Mouse (Mus musculus) CH12.LX (cell line): ENCODE data around the gene Gm572. TPM values are rescaled to one million over a fixed set of nuclear protein-coding genes. Genes with fewer than 3 reads are reported as not detected.

Experiments
- DNase-seq: peaks from one replicate; pipeline ENCODE4 v3.0.0-alpha.2; 2013; ENCODE audit errors: extremely low read depth
- H3K27ac ChIP-seq: 2 replicates; pipeline ENCODE4 v1.5.1; 2012; ENCODE audit warnings: low read depth, mild to moderate bottlenecking, control low read depth, moderate library complexity; ENCODE audit not compliant: insufficient read depth
- H3K27me3 ChIP-seq: replicated peaks from 2 replicates; pipeline ENCODE3; 2012; ENCODE audit warnings: inconsistent platforms
- H3K36me3 ChIP-seq, 2 experiments: replicated peaks in 1 of 2; 2 replicates each; pipeline versions ENCODE3 to v1.6.1; 2012; ENCODE audit warnings: inconsistent platforms in 1 of 2, low read length in 1 of 2, mild to moderate bottlenecking in 1 of 2, mixed read lengths in 1 of 2, moderate library complexity in 1 of 2; ENCODE audit not compliant: control insufficient read depth in 1 of 2, insufficient read depth in 1 of 2
- H3K4me1 ChIP-seq, 2 experiments: 2 replicates each; pipeline ENCODE4 v1.6.1; 2012; ENCODE audit warnings: inconsistent platforms in 1 of 2, moderate library complexity in 1 of 2; ENCODE audit not compliant: insufficient read depth in 2 of 2, control insufficient read depth in 1 of 2
- H3K4me2 ChIP-seq: 2 replicates; pipeline ENCODE4 v1.6.1; 2012; ENCODE audit warnings: low read depth, mild to moderate bottlenecking, control low read depth; ENCODE audit not compliant: poor library complexity, insufficient read depth, severe bottlenecking
- H3K4me3 ChIP-seq, 3 experiments: fragments of 150-350 bp in 1 of 3; sonication (generic) in 1 of 3; replicated peaks in 1 of 3; 2 replicates each; pipeline versions ENCODE3 to v1.5.1; 2011 to 2012; ENCODE audit warnings: low read depth in 2 of 3, low read length in 2 of 3, mild to moderate bottlenecking in 2 of 3, moderate library complexity in 2 of 3, control low read depth in 1 of 3, improper control_type of control experiment in 1 of 3, inconsistent platforms in 1 of 3, mixed read lengths in 1 of 3; ENCODE audit not compliant: poor library complexity in 1 of 3
- H3K79me2 ChIP-seq: replicated peaks from 2 replicates; pipeline ENCODE4 v1.6.1; 2012; ENCODE audit warnings: mild to moderate bottlenecking, moderate library complexity; ENCODE audit not compliant: control insufficient read depth, poor library complexity, insufficient read depth, severe bottlenecking; ENCODE audit errors: extremely low read depth
- H3K9ac ChIP-seq: 2 replicates; pipeline ENCODE4 v1.6.1; 2012; ENCODE audit warnings: low read depth, mild to moderate bottlenecking, control low read depth, moderate library complexity; ENCODE audit not compliant: insufficient read depth
- H3K9me3 ChIP-seq: replicated peaks from 2 replicates; pipeline ENCODE3; 2012; ENCODE audit warnings: low read length, inconsistent platforms, mixed read lengths
- CHD1 ChIP-seq: IDR thresholded peaks from 2 replicates; pipeline ENCODE4 v1.6.1; 2012; ENCODE audit warnings: low read depth, low read length, improper control_type of control experiment, inconsistent platforms
- CHD2 ChIP-seq: IDR thresholded peaks from 2 replicates; pipeline ENCODE4 v1.6.1; 2011; ENCODE audit warnings: low read length, improper control_type of control experiment
- CTCF ChIP-seq, 2 experiments: IDR thresholded peaks in 1 of 2; conservative IDR thresholded peaks in 1 of 2; 2 replicates each; pipeline ENCODE4 v1.5.1; 2011 to 2012; ENCODE audit warnings: low read depth in 2 of 2, low read length in 2 of 2, improper control_type of control experiment in 1 of 2, inconsistent platforms in 1 of 2, mild to moderate bottlenecking in 1 of 2, moderate library complexity in 1 of 2
- E2F4 ChIP-seq: IDR thresholded peaks from 2 replicates; pipeline ENCODE4 v1.6.1; 2011; ENCODE audit warnings: low read depth, low read length, improper control_type of control experiment; ENCODE audit not compliant: insufficient replicate concordance
- IRF4 ChIP-seq: IDR thresholded peaks from 2 replicates; pipeline ENCODE4 v1.6.1; 2014; ENCODE audit warnings: low read depth, mild to moderate bottlenecking, inconsistent platforms, low read length, improper control_type of control experiment
- MAZ ChIP-seq: IDR thresholded peaks from 2 replicates; pipeline ENCODE4 v1.6.1; 2012; ENCODE audit warnings: low read depth, mild to moderate bottlenecking, inconsistent platforms, low read length, improper control_type of control experiment, moderate library complexity
- MEF2A ChIP-seq: IDR thresholded peaks from 2 replicates; pipeline ENCODE4 v1.6.1; 2014; ENCODE audit warnings: low read depth, mild to moderate bottlenecking, inconsistent platforms, low read length, improper control_type of control experiment, borderline replicate concordance
- MYC ChIP-seq: IDR thresholded peaks from 2 replicates; pipeline ENCODE4 v1.6.1; 2011; ENCODE audit warnings: low read depth, mild to moderate bottlenecking, improper control_type of control experiment, low read length
- NELFE ChIP-seq: IDR thresholded peaks from 2 replicates; pipeline ENCODE4 v1.6.1; 2011; ENCODE audit warnings: low read depth, low read length, improper control_type of control experiment
- POLR2A ChIP-seq: IDR thresholded peaks from 2 replicates; pipeline ENCODE4 v1.6.1; 2011; ENCODE audit warnings: low read depth, mild to moderate bottlenecking, improper control_type of control experiment, low read length
- RAD21 ChIP-seq: IDR thresholded peaks from 2 replicates; pipeline ENCODE4 v1.6.1; 2011; ENCODE audit warnings: low read depth, mild to moderate bottlenecking, low read length, improper control_type of control experiment, moderate library complexity
- SMC3 ChIP-seq: IDR thresholded peaks from 2 replicates; pipeline ENCODE4 v1.6.1; 2011; ENCODE audit warnings: low read depth, low read length, improper control_type of control experiment
- TCF12 ChIP-seq: IDR thresholded peaks from 2 replicates; pipeline ENCODE4 v1.6.1; 2014; ENCODE audit warnings: low read depth, mild to moderate bottlenecking, inconsistent platforms, low read length, improper control_type of control experiment
- UBTF ChIP-seq: IDR thresholded peaks from 2 replicates; pipeline ENCODE4 v1.6.1; 2012; ENCODE audit warnings: low read depth, mild to moderate bottlenecking, inconsistent platforms, low read length, improper control_type of control experiment, moderate library complexity
- USF1 ChIP-seq: IDR thresholded peaks from 2 replicates; pipeline ENCODE4 v1.6.1; 2014; ENCODE audit warnings: low read depth, mild to moderate bottlenecking, inconsistent platforms, low read length, improper control_type of control experiment
- USF2 ChIP-seq: conservative IDR thresholded peaks from 2 replicates; pipeline ENCODE4 v1.6.1; 2011; ENCODE audit warnings: low read depth, low read length, improper control_type of control experiment
- ZKSCAN1 ChIP-seq: IDR thresholded peaks from 2 replicates; pipeline ENCODE4 v1.6.1; 2012; ENCODE audit warnings: low read depth, inconsistent platforms, low read length, improper control_type of control experiment, borderline replicate concordance
- dilution Hi-C: fragments of 300-500 bp; cut with MboI; formaldehyde crosslinking; loops from 2 replicates; pipeline ENCODE4 v1.14.3; 2020; ENCODE audit warnings: low sequenced_read_pairs; ENCODE audit not compliant: extremely low pct_unique_long_range_greater_than_20kb, extremely low pct_ligation_motif_present
- in situ Hi-C: fragments of 300-500 bp; cut with MboI; formaldehyde crosslinking; loops from 3 replicates; pipeline ENCODE4 v1.14.3; 2019; ENCODE audit warnings: low sequenced_read_pairs, low pct_ligation_motif_present, low pct_unique_long_range_greater_than_20kb, mixed read lengths
- polyA plus RNA-seq: library from polyadenylated mRNA; unstranded; fragments of >175 nt; gene quantifications from 2 replicates; pipeline ENCODE4 v1.2.1, GENCODE M21; 2012; ENCODE audit warnings: low read depth; ENCODE audit not compliant: insufficient read length
- total RNA-seq, 2 experiments: library from RNA; depleted of rRNA; stranded (reverse); fragments of 300-350 nt in 1 of 2; fragments of >200 nt in 1 of 2; gene quantifications; 2 replicates each; pipeline ENCODE4 v1.2.3; 2012 to 2014

The Gm572 gene
- total and polyA plus RNA-seq, 3 experiments: not detected

DNA sequence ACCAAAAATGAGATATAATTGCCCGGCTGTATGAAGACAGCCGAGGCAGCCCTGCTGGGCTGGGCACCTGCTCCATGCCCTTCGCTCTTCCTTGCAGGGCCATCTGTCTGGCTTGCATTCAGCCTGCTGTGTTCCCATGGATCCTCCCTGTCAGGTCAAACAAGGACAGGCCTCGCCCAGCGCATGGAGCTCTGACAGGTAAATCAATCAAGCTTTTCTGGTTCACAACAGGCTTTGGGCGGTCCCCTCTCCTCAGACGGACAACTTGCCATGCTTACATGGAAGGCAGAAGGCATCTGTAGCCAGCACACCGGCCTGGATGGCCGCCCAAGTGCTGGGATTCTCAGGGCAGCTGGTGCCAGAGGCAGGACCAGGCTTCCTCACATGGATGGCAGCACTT is 7.9 kb downstream of the Gm572 start:
- Histone ChIP-seq H3K27me3 (peaks cover 9% of the 10 kb centered on the region), H3K79me2 (no peaks in the 10 kb centered on the region), H3K9me3 (peaks cover 11% of the 10 kb centered on the region), H3K4me3 (no peak overlapping the region), H3K9ac (no peak overlapping the region), H3K4me2 (no peak overlapping the region), H3K36me3 (no peaks in the 10 kb centered on the region), H3K27ac (no peak overlapping the region), H3K4me1 (0 out of 4 replicates have a peak, but pooled peaks cover 0 to 2% of the 10 kb centered on the region in 2 experiments)
- no peak for DNase-seq
- TF ChIP-seq USF1: no peak
- TF ChIP-seq MEF2A: no peak
- TF ChIP-seq NELFE: no peak
- no peak for TF ChIP-seq UBTF
- TF ChIP-seq CHD2: no peak
- no peak for TF ChIP-seq CHD1
- TF ChIP-seq E2F4: no peak
- no peak for TF ChIP-seq MYC
- TF ChIP-seq USF2: no peak
- no peak for TF ChIP-seq ZKSCAN1
- TF ChIP-seq POLR2A: no peak
- no peak for TF ChIP-seq MAZ
- TF ChIP-seq TCF12: no peak
- dilution Hi-C loops: no loop called here
- in situ Hi-C loops: no loop called here

- Histone ChIP-seq H3K36me3 (no peaks in the 10 kb centered on the region), H3K9me3 (peaks cover 11% of the 10 kb centered on the region), H3K4me1 (peaks cover 2 to 4% of the 10 kb centered on the region in 2 experiments; a peak in 1 of 4 replicates), H3K4me3 (no peak overlapping the region), H3K9ac (no peak overlapping the region), H3K27me3 (peaks cover 22% of the 10 kb centered on the region), H3K27ac (no peak overlapping the region), H3K79me2 (no peaks in the 10 kb centered on the region), H3K4me2 (no peak overlapping the region)
- no peak for TF ChIP-seq USF2
- no peak for TF ChIP-seq IRF4
- TF ChIP-seq CTCF (conservative IDR thresholded peaks at IDR 0.05 in 1 of 2, IDR thresholded peaks at IDR 0.05 in 1 of 2; ENCODE audit: low read depth in 2 of 2, low read length in 2 of 2): peak; percentile 21 to 61; a peak in 3 of 4 replicates
- no peak for TF ChIP-seq E2F4
- no peak for TF ChIP-seq SMC3
- peak; percentile 50 for TF ChIP-seq RAD21
- in situ Hi-C loops (no loop called here), dilution Hi-C loops (no loop called here)
- peak; percentile 65 for DNase-seq
Measured at GRCm38 (mm10) chr4:148654701-148655398, 11.7 kb downstream of the Gm572 start.
